Mouse (Mus musculus) C2C12 (cell line): ENCODE measurements around the gene Tmed8. TPM values are rescaled to one million over a fixed set of nuclear protein-coding genes. Genes with fewer than 3 reads are reported as not detected.

ENCODE experiments used
- H3K27me3 ChIP-seq: one replicate; pipeline ENCODE4 v1.6.1; 2011; ENCODE audit not compliant: control insufficient read depth, insufficient read depth, insufficient read length
- H3K36me3 ChIP-seq: one replicate; pipeline ENCODE4 v1.6.1; 2011; ENCODE audit not compliant: control insufficient read depth, insufficient read depth
- H3K4me3 ChIP-seq: one replicate; pipeline ENCODE4 v1.5.1; 2011; ENCODE audit warnings: mild to moderate bottlenecking, control low read depth; ENCODE audit not compliant: poor library complexity, insufficient read depth, severe bottlenecking
- H3K79me2 ChIP-seq: one replicate; pipeline ENCODE4 v1.6.1; 2011; ENCODE audit not compliant: control insufficient read depth, insufficient read depth
- H3K79me3 ChIP-seq: one replicate; pipeline ENCODE4 v1.6.1; 2011; ENCODE audit warnings: low read depth, control low read depth
- H3ac ChIP-seq: one replicate; pipeline ENCODE3; 2011; ENCODE audit warnings: low read depth; ENCODE audit not compliant: control insufficient read depth, insufficient read length
- CEBPB ChIP-seq: IDR thresholded peaks from one replicate; pipeline ENCODE4 v1.6.1; 2011; ENCODE audit warnings: low read depth, mild to moderate bottlenecking, control low read depth, moderate library complexity
- CTCF ChIP-seq: IDR thresholded peaks from one replicate; pipeline ENCODE4 v1.5.1; 2011; ENCODE audit not compliant: control insufficient read depth, insufficient read depth, insufficient read length
- FOSL1 ChIP-seq: IDR thresholded peaks from one replicate; pipeline ENCODE4 v1.8.0; 2011; ENCODE audit warnings: mild to moderate bottlenecking, low read length; ENCODE audit not compliant: poor library complexity, insufficient read depth, severe bottlenecking
- MAX ChIP-seq: IDR thresholded peaks from one replicate; pipeline ENCODE4 v1.6.1; 2011; ENCODE audit warnings: mild to moderate bottlenecking, control low read depth
- MYOD1 ChIP-seq: IDR thresholded peaks from one replicate; pipeline ENCODE4 v1.6.1; 2011; ENCODE audit warnings: low read depth; ENCODE audit not compliant: control insufficient read depth, insufficient read length
- MYOG ChIP-seq: IDR thresholded peaks from one replicate; pipeline ENCODE4 v1.6.1; 2011; ENCODE audit not compliant: control insufficient read depth, insufficient read length; ENCODE audit errors: extremely low read depth
- USF1 ChIP-seq: IDR thresholded peaks from one replicate; pipeline ENCODE4 v1.6.1; 2011; ENCODE audit warnings: low read depth, mild to moderate bottlenecking, control low read depth, moderate library complexity
- polyA plus RNA-seq: library from polyadenylated mRNA; unstranded; fragments of >200 nt; fragmentation: generic; extraction: Trizol; gene quantifications from one replicate; pipeline ENCODE4 v1.2.1, GENCODE M21; 2012; ENCODE audit warnings: missing spikeins

The Tmed8 gene
- polyA plus RNA-seq, 1 experiment: 2.6 TPM

DNA sequence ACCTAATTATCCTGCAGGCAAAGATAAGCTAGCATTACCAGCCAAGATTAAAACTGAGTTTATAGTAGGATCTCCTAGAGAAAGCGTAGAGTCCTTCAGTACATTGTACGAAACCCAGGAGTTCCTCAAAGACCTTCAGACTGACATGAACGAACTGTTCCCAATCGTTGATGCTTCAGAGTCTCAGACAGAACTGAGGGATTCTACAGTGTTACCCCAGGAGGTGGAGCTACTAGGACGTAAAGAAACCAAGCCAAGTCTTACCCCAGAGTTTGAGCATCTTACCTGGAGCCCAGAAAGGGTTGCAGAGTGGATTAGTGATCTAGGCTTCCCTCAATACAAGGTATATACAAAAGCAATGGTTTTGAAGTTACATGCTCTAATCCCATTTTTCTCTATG is 1.4 kb upstream of the Tmed8 start:
- TF ChIP-seq USF1 (no peak), CTCF (no peak), MAX (no peak), CEBPB (no peak), MYOD1 (no peak), MYOG (no peak), FOSL1 (no peak)
- no peak overlapping the region for H3K4me3 ChIP-seq
- H3K79me2 ChIP-seq: peaks cover 9% of the 10 kb centered on the region
- no peaks in the 10 kb centered on the region for H3K36me3 ChIP-seq
- no peak overlapping the region for H3ac ChIP-seq
- H3K79me3 ChIP-seq: no peaks in the 10 kb centered on the region
- H3K27me3 ChIP-seq: no peaks in the 10 kb centered on the region

DNA sequence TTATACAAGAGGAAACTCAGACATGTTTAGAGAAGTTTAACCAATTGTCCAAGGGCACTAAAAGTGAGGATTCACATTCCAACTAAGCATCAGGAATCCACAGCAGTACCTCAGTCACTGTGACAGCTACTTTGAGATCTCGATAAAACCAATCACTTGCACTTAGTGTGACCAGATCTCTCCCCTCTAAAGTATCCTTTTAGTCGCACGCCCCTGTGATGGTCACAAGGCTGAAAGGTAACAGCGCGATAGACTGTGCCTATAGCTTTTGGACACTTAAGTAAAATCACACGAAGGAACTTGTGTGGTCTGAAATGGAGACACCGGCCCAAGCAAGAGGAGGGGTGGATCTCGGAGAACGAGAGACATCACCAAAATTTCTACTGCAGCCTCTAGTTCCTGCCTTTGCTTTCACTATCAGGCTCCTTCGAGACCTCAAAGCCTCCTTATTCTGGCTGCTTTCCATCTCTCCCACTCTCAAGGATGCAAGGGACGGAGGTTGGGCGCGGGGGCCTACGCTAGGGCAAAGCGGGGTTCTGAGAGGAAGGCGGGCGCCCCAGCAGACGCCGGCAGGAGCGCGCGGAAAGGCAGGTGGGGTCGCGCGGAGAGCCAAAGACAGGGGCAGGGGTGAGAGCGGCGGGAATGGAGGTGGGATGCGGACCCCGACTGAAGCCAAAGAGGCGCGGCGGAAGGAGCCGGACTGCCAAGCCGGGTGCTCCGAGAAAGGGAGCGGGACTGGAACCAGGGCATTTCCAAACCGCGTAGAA is 865 bp downstream of the Tmed8 start, which contains the start of gene Samd15:
Gene Samd15 (plus strand): TSS at position 518 of the 767 bp plus-strand sequence.
- no peak for TF ChIP-seq MYOG
- TF ChIP-seq MYOD1: no peak
- no peak for TF ChIP-seq MAX
- TF ChIP-seq CTCF: no peak
- TF ChIP-seq FOSL1: no peak
- TF ChIP-seq CEBPB: no peak
- TF ChIP-seq USF1: no peak
- Histone ChIP-seq H3K27me3 (no peaks in the 10 kb centered on the region), H3K79me3 (peaks cover 3% of the 10 kb centered on the region), H3ac (peak within 1 kb of the TSS; percentile 60), H3K79me2 (peaks cover 14% of the 10 kb centered on the region), H3K4me3 (peak within 1 kb of the TSS; percentile 65), H3K36me3 (no peaks in the 10 kb centered on the region)

DNA sequence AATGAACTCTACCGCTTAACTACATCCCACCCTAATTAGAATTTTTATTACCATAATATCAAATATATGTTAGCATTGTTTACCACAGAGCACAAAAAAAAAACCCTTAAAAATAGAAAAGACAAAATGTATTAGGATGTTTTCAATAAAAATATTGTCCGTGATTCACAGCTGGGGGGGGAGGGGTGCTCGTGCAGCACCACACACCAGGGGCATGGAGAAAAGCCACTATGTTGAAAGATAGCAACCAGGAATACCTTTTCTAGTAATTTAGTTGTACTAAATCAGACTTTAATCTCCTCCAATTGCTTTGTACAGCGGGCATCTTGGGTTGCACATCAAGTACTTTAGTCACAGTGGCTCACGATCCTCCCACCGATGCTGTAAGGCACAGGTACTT is 1.5 kb downstream of the Tmed8 start:
- TF ChIP-seq FOSL1: no peak
- no peak for TF ChIP-seq MAX
- TF ChIP-seq CEBPB: no peak
- TF ChIP-seq USF1: no peak
- no peak for TF ChIP-seq MYOD1
- TF ChIP-seq MYOG: no peak
- no peak for TF ChIP-seq CTCF
- H3K27me3 ChIP-seq: no peaks in the 10 kb centered on the region
- H3K36me3 ChIP-seq: no peaks in the 10 kb centered on the region
- H3K4me3 ChIP-seq: no peak overlapping the region
- H3K79me2 ChIP-seq: peaks cover 14% of the 10 kb centered on the region
- no peak overlapping the region for H3ac ChIP-seq
- H3K79me3 ChIP-seq: peaks cover 3% of the 10 kb centered on the region

DNA sequence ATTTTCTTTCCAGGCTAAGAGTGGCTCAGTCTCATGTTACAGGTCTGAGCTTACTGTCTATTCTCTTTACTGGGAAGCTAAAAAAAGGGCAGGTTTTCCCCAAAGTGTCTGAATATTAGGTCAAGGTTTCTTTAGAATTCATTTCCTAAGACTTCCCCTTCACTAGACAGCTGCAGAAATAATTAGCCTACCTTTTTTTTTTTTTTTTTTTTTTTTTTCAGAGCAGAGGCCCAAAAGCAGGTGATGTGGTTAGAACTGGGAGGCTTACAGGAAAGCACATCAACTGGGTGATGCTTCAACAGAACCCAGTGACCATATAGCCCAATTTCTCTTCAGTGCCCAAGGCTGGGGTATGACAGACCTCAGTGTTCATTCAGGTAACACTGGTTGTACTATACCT is 3.9 kb downstream of the Tmed8 start:
- H3K4me3 ChIP-seq: no peak overlapping the region
- H3K36me3 ChIP-seq: no peaks in the 10 kb centered on the region
- no peak for TF ChIP-seq MAX
- no peak for TF ChIP-seq USF1
- TF ChIP-seq MYOG: no peak
- TF ChIP-seq CTCF: no peak
- TF ChIP-seq CEBPB: no peak
- no peak for TF ChIP-seq FOSL1
- TF ChIP-seq MYOD1: no peak
- H3K27me3 ChIP-seq: no peaks in the 10 kb centered on the region
- H3ac ChIP-seq: no peak overlapping the region
- H3K79me3 ChIP-seq: peaks cover 6% of the 10 kb centered on the region
- H3K79me2 ChIP-seq: peaks cover 24% of the 10 kb centered on the region

DNA sequence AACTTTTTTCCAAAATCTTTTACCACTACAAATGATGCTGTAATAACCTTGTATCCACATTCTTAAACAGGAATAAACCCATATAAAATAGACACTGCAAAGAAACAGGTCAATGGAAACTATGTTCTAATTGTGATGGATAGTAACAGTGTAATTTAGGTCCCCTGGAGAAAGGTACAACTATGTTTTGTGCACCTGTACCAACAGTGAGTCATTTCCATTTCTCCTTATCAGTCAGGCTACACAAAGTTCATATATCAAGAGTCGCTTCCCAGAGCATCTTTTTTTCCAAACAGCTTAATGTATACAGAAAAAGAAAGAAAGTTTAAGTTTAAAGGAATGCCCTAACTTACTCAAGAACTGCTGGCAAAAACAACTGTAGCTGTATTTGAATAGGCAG is 5.2 kb downstream of the Tmed8 start:
- Histone ChIP-seq H3K27me3 (no peaks in the 10 kb centered on the region), H3ac (no peak overlapping the region), H3K79me2 (peaks cover 24% of the 10 kb centered on the region), H3K36me3 (no peaks in the 10 kb centered on the region), H3K4me3 (no peak overlapping the region), H3K79me3 (peaks cover 6% of the 10 kb centered on the region)
- TF ChIP-seq USF1 (no peak), MAX (no peak), MYOG (no peak), CEBPB (no peak), MYOD1 (no peak), FOSL1 (no peak), CTCF (no peak)

DNA sequence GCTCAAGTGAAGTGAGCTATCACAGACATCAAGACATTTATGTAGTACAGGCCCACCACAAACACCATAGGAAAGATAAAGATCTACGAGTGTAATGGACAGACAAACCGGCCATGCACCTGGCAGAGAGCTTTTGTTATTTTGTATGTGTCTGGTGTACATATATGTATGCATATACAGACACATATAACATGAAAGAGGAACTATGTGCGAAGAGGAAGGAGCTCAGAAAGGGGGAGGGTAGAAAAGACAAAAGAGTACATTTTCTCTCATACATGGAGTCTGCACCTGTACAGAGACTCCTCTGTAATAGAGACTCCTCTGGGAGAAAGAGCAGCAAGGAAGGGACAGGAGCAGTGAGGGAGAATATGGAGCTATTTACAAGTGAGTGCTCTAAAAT is 7.2 kb downstream of the Tmed8 start:
- Histone ChIP-seq H3K79me2 (peaks cover 15% of the 10 kb centered on the region), H3K36me3 (no peaks in the 10 kb centered on the region), H3K4me3 (no peak overlapping the region), H3K79me3 (peaks cover 6% of the 10 kb centered on the region), H3ac (no peak overlapping the region), H3K27me3 (no peaks in the 10 kb centered on the region)
- TF ChIP-seq MYOG (no peak), FOSL1 (no peak), USF1 (no peak), MAX (no peak), MYOD1 (no peak), CEBPB (no peak)
